Mouse (Mus musculus) left cerebral cortex, postnatal 14 days (tissue): ENCODE data around the gene Pnpla3. TPM values are rescaled to one million over a fixed set of nuclear protein-coding genes. Genes with fewer than 3 reads are reported as not detected.

ENCODE experiments used
- DNase-seq, 2 experiments: peaks; one replicate each; pipeline ENCODE4 v3.0.0; 2021 to 2022; ENCODE audit warnings: low spot score in 2 of 2, mixed read lengths in 1 of 2
- intact Hi-C: fragments of 180-260 bp; cut with DNase I; formaldehyde crosslinking; loops from one replicate; pipeline ENCODE4 v1.15.1; 2025
- total RNA-seq, 2 experiments: library from RNA; stranded (reverse); gene quantifications; 2 replicates each; pipeline ENCODE4 v1.2.3; 2021

The Pnpla3 gene
- total RNA-seq, 2 experiments from 2014 or later: 7.6 to 10.2 TPM

- peak; percentile 45 to 46 for DNase-seq
- intact Hi-C loops: loop anchor here (5.0 to 10.0 kb wide), 2 partner anchors 54 to 96 kb away; no protein-coding TSS in a partner anchor
Measured at GRCm38 (mm10) chr15:84168170-84169161, 829 bp downstream of the Pnpla3 start.

DNA sequence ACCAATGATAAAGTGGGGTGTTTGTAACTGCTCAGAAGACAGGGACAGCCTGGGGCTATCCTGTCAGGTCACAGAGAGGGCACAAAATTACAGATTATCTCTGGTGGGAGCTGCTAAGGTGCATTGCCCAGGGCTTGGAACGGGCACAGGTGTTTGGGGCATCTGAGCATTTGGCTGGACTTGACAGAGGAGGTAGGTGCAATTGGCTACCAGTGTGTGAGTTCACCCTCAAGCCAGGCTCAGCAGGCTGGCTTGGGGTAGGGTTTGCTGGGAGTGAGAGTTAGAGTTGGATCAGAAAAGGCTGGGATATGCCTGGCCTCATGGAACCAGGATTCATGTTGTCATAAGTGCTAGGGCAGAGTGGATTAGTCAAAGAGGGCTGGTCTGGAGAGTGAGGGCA is 1.9 kb downstream of the Pnpla3 start:
- DNase-seq: no peak
- intact Hi-C loops: loop anchor here (5.0 to 10.0 kb wide), 2 partner anchors 55 to 97 kb away; no protein-coding TSS in a partner anchor

- DNase-seq: no peak
- intact Hi-C loops: no loop called here
Measured at GRCm38 (mm10) chr15:84171166-84171565, 3.5 kb downstream of the Pnpla3 start.

DNA sequence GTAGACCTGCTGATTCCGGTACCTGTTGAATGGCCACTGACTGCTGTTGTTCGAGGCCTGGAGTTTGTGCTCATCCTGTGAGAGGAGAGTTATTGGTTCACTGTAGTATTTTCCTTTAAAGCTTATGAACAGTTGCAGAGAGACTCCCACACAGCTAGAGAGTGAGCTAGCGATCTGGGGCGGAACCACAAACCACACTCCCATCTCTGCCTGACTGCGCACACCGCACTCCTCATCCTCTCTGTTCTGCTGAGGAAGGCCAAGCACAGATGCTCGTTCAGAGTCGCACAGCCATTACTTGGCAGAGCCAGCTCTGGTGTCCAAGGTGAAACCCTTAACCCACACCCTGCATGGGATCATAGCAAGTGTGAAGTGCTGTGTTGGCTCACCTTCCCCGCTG is 11.1 kb downstream of the Pnpla3 start:
- no peak for DNase-seq
- intact Hi-C loops: no loop called here

- intact Hi-C loops: no loop called here
- no peak for DNase-seq
Measured at GRCm38 (mm10) chr15:84182000-84182399, 14.4 kb downstream of the Pnpla3 start.

- DNase-seq: no peak
- intact Hi-C loops: no loop called here
Measured at GRCm38 (mm10) chr15:84183967-84184366, 16.3 kb downstream of the Pnpla3 start.

GRCm38 (mm10) chr15:84186196-84186595 is 18.6 kb downstream of the Pnpla3 start:
- intact Hi-C loops: no loop called here
- no peak for DNase-seq

GRCm38 (mm10) chr15:84188887-84189530 is 21.4 kb downstream of the Pnpla3 start:
- intact Hi-C loops: no loop called here
- DNase-seq: no peak

- DNase-seq: peak in 1 of 2 experiments; percentile 44
- intact Hi-C loops: no loop called here
Measured at GRCm38 (mm10) chr15:84189881-84190280, 22.2 kb downstream of the Pnpla3 start.

DNA sequence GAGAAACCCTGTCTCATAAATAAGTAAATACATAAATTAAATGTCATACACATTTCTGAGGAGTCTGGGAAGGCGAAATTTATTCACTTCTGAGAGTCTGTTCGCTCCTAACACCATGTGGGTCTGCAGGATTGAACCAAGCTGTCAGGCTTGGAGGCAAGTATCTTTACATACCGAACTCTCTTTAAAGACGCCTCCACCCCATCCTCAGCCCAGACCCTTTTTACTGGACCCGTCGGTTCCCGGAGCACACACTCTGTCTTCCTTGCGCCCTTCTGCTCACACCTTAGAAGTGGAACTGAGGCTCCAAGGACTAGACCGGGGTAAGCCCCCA is 24.1 kb downstream of the Pnpla3 start:
- DNase-seq: no peak
- intact Hi-C loops: no loop called here

GRCm38 (mm10) chr15:84192058-84192791 is 24.6 kb downstream of the Pnpla3 start, which contains the start of gene Samm50:
Gene Samm50 (plus strand): TSS chr15:84192241.
- DNase-seq: peak; percentile 93 to 96
- intact Hi-C loops: no loop called here

DNA sequence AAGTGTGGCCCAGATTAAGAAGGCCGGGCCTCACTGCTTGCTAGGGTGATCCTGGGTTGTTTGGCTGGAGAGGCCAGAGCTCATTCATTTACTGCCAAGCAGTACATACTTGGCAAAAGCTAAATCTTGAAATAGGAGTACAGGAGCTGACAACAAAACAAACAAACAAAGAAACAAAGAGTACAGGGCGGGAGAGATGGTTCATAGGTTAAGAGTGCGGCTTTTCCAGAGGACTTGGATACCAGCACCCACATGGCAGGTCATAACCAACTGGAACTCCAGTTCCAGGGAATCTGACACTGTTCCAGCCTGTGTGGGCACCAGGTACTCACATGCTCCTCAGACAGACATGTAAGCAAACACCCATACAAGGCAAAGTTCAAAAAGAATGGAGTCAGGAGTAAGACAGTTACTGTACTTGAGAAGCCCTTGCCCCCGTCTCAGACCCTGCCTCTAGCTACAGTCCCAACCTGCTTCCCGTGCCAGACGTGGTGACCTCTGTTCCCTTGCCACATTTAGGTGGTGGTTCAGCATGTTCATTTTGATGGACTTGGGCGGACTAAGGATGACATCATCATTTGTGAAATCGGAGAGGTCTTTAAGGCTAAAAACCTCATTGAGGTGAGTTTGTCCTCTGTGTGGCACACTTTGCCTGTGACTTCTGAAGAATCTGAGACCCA is 29.0 kb downstream of the Pnpla3 start:
- DNase-seq: no peak
- intact Hi-C loops: no loop called here

DNA sequence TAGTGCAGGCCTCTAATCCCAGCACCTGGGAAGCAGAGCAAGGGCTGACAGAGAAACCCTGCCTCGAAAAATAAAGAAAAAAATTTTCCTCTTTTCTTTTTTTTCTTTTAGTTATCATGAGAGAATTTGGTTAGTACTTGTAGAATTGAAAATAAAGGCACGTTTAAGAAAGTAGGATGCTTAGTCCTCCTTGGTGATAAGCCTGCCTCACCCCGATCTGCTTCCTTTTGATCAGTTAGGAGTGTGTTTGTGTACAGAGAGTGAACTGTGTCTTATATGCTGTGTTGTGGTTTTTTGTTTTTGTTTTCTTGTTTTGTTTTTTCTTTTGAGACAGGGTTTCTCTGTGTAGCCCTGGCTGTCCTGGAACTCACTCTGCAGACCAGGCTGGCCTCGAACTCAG is 39.7 kb downstream of the Pnpla3 start:
- intact Hi-C loops: no loop called here
- no peak for DNase-seq

- intact Hi-C loops: no loop called here
Measured at GRCm38 (mm10) chr15:84209517-84210412, 42.1 kb downstream of the Pnpla3 start.

GRCm38 (mm10) chr15:84210461-84210860 is 42.8 kb downstream of the Pnpla3 start:
- DNase-seq: no peak
- intact Hi-C loops: no loop called here

More at GRCm38 (mm10) chr15:84209517-84210412, 42.1 kb downstream of the Pnpla3 start:
- DNase-seq: no peak

DNA sequence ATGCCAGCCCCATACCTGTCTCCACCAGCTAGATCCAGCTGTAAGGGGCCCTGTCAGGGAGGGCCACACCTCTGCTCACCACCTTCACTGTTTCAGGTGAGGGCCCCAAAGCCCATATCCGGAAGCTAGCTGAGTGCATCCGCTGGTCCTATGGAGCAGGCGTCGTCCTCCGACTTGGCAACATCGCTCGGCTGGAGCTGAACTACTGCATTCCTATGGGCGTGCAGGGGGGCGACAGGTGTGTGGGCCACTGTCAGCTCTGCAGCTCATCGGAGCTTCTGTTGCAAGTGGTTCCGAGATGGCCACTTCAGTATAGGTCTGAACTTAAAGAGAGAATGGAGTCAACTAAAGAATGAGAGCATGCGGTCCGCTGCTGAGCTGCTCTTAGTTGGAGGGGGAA is 43.3 kb downstream of the Pnpla3 start:
- intact Hi-C loops: no loop called here
- DNase-seq: no peak

- DNase-seq: no peak
- intact Hi-C loops: no loop called here
Measured at GRCm38 (mm10) chr15:84211564-84211963, 43.9 kb downstream of the Pnpla3 start.
